Mouse (Mus musculus): ENCODE measurements around the gene Mast3. TPM values are rescaled to one million over a fixed set of nuclear protein-coding genes. Genes with fewer than 3 reads are reported as not detected.

Gene Mast3
- polyA plus RNA-seq, 1 experiment = 32.5 TPM

GRCm38 (mm10) chr8:70795370-70795769 is 9.5 kb downstream of the Mast3 start:
- H3ac ChIP-seq (ENCODE audit: control insufficient read depth, insufficient read length, low read depth) = no peak overlapping the region
- peaks cover 25% of the 10 kb centered on the region for H3K79me2 ChIP-seq (ENCODE audit: control insufficient read depth, insufficient read depth)
- no peaks in the 10 kb centered on the region for H3K27me3 ChIP-seq (ENCODE audit: control insufficient read depth, insufficient read depth, insufficient read length)
- no peak overlapping the region for H3K4me3 ChIP-seq (ENCODE audit: insufficient read depth, poor library complexity, severe bottlenecking)
- TF ChIP-seq USF1 (IDR thresholded peaks at IDR 0.05; ENCODE audit: low read depth) (no peak), FOSL1 (IDR thresholded peaks at IDR 0.05; ENCODE audit: insufficient read depth, low read length, poor library complexity, severe bottlenecking) (no peak), CEBPB (IDR thresholded peaks at IDR 0.05; ENCODE audit: low read depth) (no peak), MYOG (IDR thresholded peaks at IDR 0.05; ENCODE audit: control insufficient read depth, extremely low read depth, insufficient read length) (no peak), MYOD1 (IDR thresholded peaks at IDR 0.05; ENCODE audit: control insufficient read depth, insufficient read length, low read depth) (no peak), CTCF (IDR thresholded peaks at IDR 0.05; ENCODE audit: control insufficient read depth, insufficient read depth, insufficient read length) (no peak), MAX (IDR thresholded peaks at IDR 0.05) (no peak)
- peaks cover 8% of the 10 kb centered on the region for H3K79me3 ChIP-seq (ENCODE audit: low read depth)
- H3K36me3 ChIP-seq (ENCODE audit: control insufficient read depth, insufficient read depth) = no peaks in the 10 kb centered on the region

GRCm38 (mm10) chr8:70794215-70794614 is 10.6 kb downstream of the Mast3 start:
- Histone ChIP-seq H3K79me3 (ENCODE audit: low read depth) (peaks cover 10% of the 10 kb centered on the region), H3ac (ENCODE audit: control insufficient read depth, insufficient read length, low read depth) (no peak overlapping the region), H3K79me2 (ENCODE audit: control insufficient read depth, insufficient read depth) (peaks cover 24% of the 10 kb centered on the region), H3K27me3 (ENCODE audit: control insufficient read depth, insufficient read depth, insufficient read length) (no peaks in the 10 kb centered on the region), H3K36me3 (ENCODE audit: control insufficient read depth, insufficient read depth) (no peaks in the 10 kb centered on the region), H3K4me3 (ENCODE audit: insufficient read depth, poor library complexity, severe bottlenecking) (no peak overlapping the region)
- TF ChIP-seq CTCF (IDR thresholded peaks at IDR 0.05; ENCODE audit: control insufficient read depth, insufficient read depth, insufficient read length) = no peak
- no peak for TF ChIP-seq MYOG (IDR thresholded peaks at IDR 0.05; ENCODE audit: control insufficient read depth, extremely low read depth, insufficient read length)
- no peak for TF ChIP-seq USF1 (IDR thresholded peaks at IDR 0.05; ENCODE audit: low read depth)
- no peak for TF ChIP-seq CEBPB (IDR thresholded peaks at IDR 0.05; ENCODE audit: low read depth)
- no peak for TF ChIP-seq FOSL1 (IDR thresholded peaks at IDR 0.05; ENCODE audit: insufficient read depth, low read length, poor library complexity, severe bottlenecking)
- no peak for TF ChIP-seq MAX (IDR thresholded peaks at IDR 0.05)
- TF ChIP-seq MYOD1 (IDR thresholded peaks at IDR 0.05; ENCODE audit: control insufficient read depth, insufficient read length, low read depth) = no peak

DNA sequence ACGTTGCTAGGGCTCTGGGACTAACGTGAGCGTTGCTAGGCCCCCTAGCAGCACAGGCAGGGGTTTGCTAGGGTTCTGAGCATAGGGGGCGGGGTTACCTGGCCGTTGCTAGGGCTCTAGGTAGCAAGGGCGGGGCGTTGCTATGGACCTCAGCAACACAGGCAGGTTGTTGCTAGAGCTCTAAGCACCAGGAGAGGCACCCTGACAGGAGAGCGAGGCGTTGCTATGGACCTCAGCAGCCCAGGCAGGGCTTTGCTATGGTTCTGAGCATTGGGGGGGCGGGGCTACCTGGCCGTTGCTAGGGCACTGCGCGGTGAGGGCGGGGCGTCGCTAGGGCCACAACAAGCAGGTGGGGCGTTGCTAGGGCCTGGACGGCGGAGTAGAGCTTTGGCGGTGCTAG is 12.2 kb downstream of the Mast3 start:
- peaks cover 10% of the 10 kb centered on the region for H3K79me3 ChIP-seq (ENCODE audit: low read depth)
- H3K27me3 ChIP-seq (ENCODE audit: control insufficient read depth, insufficient read depth, insufficient read length) = no peaks in the 10 kb centered on the region
- peak overlapping the region; percentile 18 for H3K4me3 ChIP-seq (ENCODE audit: insufficient read depth, poor library complexity, severe bottlenecking)
- peak overlapping the region; percentile 30 for H3ac ChIP-seq (ENCODE audit: control insufficient read depth, insufficient read length, low read depth)
- peaks cover 24% of the 10 kb centered on the region for H3K79me2 ChIP-seq (ENCODE audit: control insufficient read depth, insufficient read depth)
- peaks cover 4% of the 10 kb centered on the region for H3K36me3 ChIP-seq (ENCODE audit: control insufficient read depth, insufficient read depth)
- TF ChIP-seq FOSL1 (IDR thresholded peaks at IDR 0.05; ENCODE audit: insufficient read depth, low read length, poor library complexity, severe bottlenecking) = no peak
- no peak for TF ChIP-seq CEBPB (IDR thresholded peaks at IDR 0.05; ENCODE audit: low read depth)
- TF ChIP-seq MYOG (IDR thresholded peaks at IDR 0.05; ENCODE audit: control insufficient read depth, extremely low read depth, insufficient read length) = no peak
- TF ChIP-seq MYOD1 (IDR thresholded peaks at IDR 0.05; ENCODE audit: control insufficient read depth, insufficient read length, low read depth) = no peak
- no peak for TF ChIP-seq USF1 (IDR thresholded peaks at IDR 0.05; ENCODE audit: low read depth)
- TF ChIP-seq CTCF (IDR thresholded peaks at IDR 0.05; ENCODE audit: control insufficient read depth, insufficient read depth, insufficient read length) = no peak
- no peak for TF ChIP-seq MAX (IDR thresholded peaks at IDR 0.05)

DNA sequence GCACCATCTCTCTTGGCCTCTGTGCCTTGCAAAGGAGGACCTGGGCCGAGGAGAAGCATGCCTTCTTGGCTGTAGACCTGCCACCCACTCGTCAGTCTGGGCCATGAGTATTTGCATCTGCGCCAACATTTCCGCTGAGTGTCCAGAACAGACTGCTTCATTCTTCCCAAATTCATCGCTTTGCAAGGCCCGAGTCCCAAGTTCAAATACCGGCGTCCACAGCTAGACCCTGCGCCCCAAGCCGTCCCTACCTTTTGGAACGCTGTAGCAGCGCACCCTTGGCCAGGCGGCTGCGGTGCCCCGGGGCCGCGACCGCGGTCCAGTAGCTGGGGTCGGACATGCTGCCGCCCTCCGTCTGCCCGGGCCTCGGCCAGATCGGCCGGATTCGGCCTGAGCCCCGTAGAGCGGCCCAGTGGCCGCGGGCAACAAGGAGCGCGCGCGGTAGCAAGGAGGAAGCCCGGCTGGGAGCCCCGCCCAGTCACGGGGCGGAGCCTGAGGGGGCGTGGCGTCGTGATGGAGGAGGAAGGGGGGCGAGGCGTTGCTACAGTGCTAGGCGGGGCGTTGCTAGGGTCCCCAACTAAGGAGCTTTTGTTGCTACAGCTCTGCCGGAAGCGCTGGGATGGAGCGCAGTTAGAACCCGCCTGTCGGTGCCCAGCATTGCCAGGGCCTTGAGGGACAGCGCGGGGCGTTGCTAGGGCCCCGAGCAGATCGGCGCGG is 12.7 kb downstream of the Mast3 start:
- H3K27me3 ChIP-seq (ENCODE audit: control insufficient read depth, insufficient read depth, insufficient read length) = no peaks in the 10 kb centered on the region
- TF ChIP-seq MAX (IDR thresholded peaks at IDR 0.05) = peak; percentile 7
- TF ChIP-seq MYOD1 (IDR thresholded peaks at IDR 0.05; ENCODE audit: control insufficient read depth, insufficient read length, low read depth) = no peak
- TF ChIP-seq CTCF (IDR thresholded peaks at IDR 0.05; ENCODE audit: control insufficient read depth, insufficient read depth, insufficient read length) = no peak
- no peak for TF ChIP-seq USF1 (IDR thresholded peaks at IDR 0.05; ENCODE audit: low read depth)
- H3K4me3 ChIP-seq (ENCODE audit: insufficient read depth, poor library complexity, severe bottlenecking) = peak overlapping the region; percentile 52
- H3K79me2 ChIP-seq (ENCODE audit: control insufficient read depth, insufficient read depth) = peaks cover 24% of the 10 kb centered on the region
- peaks cover 8% of the 10 kb centered on the region for H3K36me3 ChIP-seq (ENCODE audit: control insufficient read depth, insufficient read depth)
- peak overlapping the region; percentile 81 for H3ac ChIP-seq (ENCODE audit: control insufficient read depth, insufficient read length, low read depth)
- H3K79me3 ChIP-seq (ENCODE audit: low read depth) = peaks cover 10% of the 10 kb centered on the region

- TF ChIP-seq CTCF (IDR thresholded peaks at IDR 0.05; ENCODE audit: control insufficient read depth, insufficient read depth, insufficient read length) (no peak), USF1 (IDR thresholded peaks at IDR 0.05; ENCODE audit: low read depth) (no peak), MYOD1 (IDR thresholded peaks at IDR 0.05; ENCODE audit: control insufficient read depth, insufficient read length, low read depth) (no peak)
- peak overlapping the region; percentile 52 for H3K4me3 ChIP-seq (ENCODE audit: insufficient read depth, poor library complexity, severe bottlenecking)
- no peaks in the 10 kb centered on the region for H3K27me3 ChIP-seq (ENCODE audit: control insufficient read depth, insufficient read depth, insufficient read length)
- H3K79me2 ChIP-seq (ENCODE audit: control insufficient read depth, insufficient read depth) = peaks cover 24% of the 10 kb centered on the region
- H3ac ChIP-seq (ENCODE audit: control insufficient read depth, insufficient read length, low read depth) = peak overlapping the region; percentile 81
- peaks cover 10% of the 10 kb centered on the region for H3K79me3 ChIP-seq (ENCODE audit: low read depth)
- H3K36me3 ChIP-seq (ENCODE audit: control insufficient read depth, insufficient read depth) = peaks cover 14% of the 10 kb centered on the region
These were observed 13.6 kb downstream of the Mast3 start for GRCm38 (mm10) chr8:70791294-70791701.

DNA sequence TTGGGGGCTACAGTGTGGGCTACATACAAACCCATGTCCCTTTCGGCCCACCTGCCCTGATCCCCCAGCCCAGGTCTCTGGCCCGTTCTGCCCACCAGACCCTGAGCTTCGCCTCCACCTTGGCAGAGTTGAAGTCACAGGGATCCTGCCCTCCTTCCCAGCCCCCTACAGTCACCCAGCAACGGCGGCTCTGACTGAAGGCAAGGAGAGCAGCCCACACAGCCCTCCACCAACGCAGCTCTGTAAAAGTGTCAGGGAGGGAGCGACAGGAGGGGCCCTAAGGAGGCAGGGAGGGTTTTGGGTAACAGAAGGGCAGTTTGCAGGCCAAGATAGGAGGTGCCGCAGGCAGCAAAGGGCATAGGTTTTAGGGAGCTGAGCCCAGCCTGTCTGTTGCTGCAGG is 14.0 kb downstream of the Mast3 start:
- no peaks in the 10 kb centered on the region for H3K27me3 ChIP-seq (ENCODE audit: control insufficient read depth, insufficient read depth, insufficient read length)
- peak overlapping the region; percentile 33 for H3ac ChIP-seq (ENCODE audit: control insufficient read depth, insufficient read length, low read depth)
- peak overlapping the region; percentile 52 for H3K4me3 ChIP-seq (ENCODE audit: insufficient read depth, poor library complexity, severe bottlenecking)
- TF ChIP-seq CEBPB (IDR thresholded peaks at IDR 0.05; ENCODE audit: low read depth) (no peak), CTCF (IDR thresholded peaks at IDR 0.05; ENCODE audit: control insufficient read depth, insufficient read depth, insufficient read length) (no peak), FOSL1 (IDR thresholded peaks at IDR 0.05; ENCODE audit: insufficient read depth, low read length, poor library complexity, severe bottlenecking) (no peak), MYOG (IDR thresholded peaks at IDR 0.05; ENCODE audit: control insufficient read depth, extremely low read depth, insufficient read length) (no peak), USF1 (IDR thresholded peaks at IDR 0.05; ENCODE audit: low read depth) (no peak), MYOD1 (IDR thresholded peaks at IDR 0.05; ENCODE audit: control insufficient read depth, insufficient read length, low read depth) (no peak), MAX (IDR thresholded peaks at IDR 0.05) (no peak)
- peaks cover 10% of the 10 kb centered on the region for H3K79me3 ChIP-seq (ENCODE audit: low read depth)
- H3K36me3 ChIP-seq (ENCODE audit: control insufficient read depth, insufficient read depth) = peaks cover 16% of the 10 kb centered on the region
- peaks cover 24% of the 10 kb centered on the region for H3K79me2 ChIP-seq (ENCODE audit: control insufficient read depth, insufficient read depth)
